Mouse (Mus musculus): ENCODE measurements at regions not wholly inside any gene's neighbourhood (a gene's known extent, or its start where the extent isn't known, plus 50 kb on each side); places are given as distances from the start of the nearest gene placed in this dataset.

GRCm38 (mm10) chr5:118380422-118381293 is 135.6 kb downstream of the 2410131K14Rik start:
- DNase-seq (ENCODE audit: low spot score): no peak

- DNase-seq (ENCODE audit: low spot score): no peak
Measured at GRCm38 (mm10) chr5:118381294-118381675, 136.3 kb downstream of the 2410131K14Rik start.

DNA sequence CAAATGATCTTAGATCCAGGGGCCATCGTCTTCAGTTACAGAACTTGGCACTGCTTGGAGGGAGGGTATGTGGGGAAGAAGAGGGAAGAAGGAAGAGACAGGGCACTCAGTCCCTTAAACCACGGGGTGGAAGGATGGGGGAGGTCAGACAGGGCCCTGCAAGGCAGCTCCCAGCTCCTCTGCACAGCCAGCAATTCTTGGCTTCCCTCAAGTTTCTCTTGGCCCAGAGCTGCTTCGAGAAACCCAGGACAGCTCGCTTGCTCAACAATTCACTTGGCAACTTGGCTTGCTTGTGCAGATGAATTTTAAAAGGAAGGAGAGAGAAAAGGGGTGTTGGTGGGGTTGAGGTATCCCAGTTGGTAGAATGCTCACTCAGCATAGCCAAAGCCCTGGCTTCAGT is 141.1 kb downstream of the 2410131K14Rik start:
- DNase-seq (ENCODE audit: low spot score): no peak

DNA sequence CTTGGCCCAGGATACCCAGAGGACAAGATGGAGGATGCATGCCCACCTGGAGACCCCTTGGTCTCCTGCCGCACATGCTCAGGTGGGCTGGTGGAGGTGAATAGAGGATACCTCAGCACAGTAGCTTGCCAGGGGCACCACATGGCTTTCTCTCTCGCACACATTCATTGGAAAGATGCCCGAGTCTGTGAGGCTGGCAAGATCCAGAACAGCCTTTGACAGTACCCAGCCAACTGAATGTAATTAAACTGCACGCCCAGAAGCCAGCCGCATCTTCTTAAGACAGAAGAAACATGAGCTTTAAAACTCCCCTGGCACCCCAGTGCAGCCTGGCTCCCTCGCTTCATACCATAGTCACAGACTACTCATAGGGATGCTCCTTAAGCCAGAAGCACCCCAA is 143.4 kb downstream of the 2410131K14Rik start:
- no peak for DNase-seq (ENCODE audit: low spot score)

DNA sequence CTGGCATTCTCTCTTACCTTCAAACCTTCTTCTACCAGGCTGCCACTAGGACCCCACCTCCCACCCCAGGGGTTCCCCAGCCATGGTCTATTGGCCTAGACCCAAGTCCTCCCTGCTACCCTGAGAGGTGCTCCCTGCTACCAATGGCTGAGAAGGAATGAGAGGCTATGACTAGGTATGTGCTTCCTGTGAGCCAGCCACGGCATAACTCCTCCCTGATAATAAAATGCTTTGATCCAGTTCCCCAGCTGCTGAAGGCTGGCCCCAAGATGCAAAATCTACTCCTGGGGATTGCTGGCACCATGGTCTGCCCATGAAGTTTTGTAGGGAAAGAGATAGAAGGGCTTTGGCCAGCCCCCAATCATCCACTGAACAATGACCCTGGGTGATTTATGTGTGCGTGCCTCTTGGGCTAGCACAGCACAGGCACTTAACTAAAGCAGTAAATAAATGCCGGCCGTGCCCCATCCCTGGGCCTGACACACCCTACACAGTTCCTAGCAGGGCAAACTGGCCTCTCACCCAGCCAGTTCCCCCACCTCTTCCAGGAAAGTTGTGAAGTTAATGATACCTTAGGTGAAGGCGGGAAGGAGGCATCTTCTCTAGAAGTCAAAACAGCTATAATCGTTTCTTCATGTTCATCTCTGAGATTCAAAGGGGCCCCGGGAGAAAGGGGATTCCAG is 145.8 kb downstream of the 2410131K14Rik start:
- no peak for DNase-seq (ENCODE audit: low spot score)

DNA sequence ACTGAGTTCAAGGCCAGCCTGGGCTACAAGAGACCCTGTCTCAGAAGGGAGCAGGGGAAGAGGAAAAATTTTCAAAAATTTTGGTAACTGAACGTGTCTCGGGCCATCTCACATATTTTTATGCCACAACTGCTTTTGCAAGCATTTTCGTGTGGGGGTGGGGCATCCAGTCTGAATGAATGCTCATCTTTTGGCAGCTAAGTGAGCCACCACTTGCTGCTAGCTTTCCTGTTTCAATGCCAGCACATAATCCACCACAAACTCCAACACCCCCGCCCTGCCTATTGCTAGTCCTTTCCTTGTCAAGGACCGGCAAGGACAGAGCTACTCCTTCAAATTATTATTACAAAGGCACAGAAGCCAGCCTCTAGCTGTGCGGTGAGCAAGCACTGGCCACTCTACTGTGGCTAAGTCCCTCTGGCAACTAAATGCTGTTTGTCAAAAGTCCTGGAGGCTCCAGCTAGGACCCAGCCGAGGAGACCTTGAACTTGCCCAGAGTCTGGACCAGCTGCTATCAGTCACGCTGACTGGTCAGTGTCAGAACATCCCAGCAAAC is 148.0 kb downstream of the 2410131K14Rik start:
- DNase-seq (ENCODE audit: low spot score): no peak

- DNase-seq (ENCODE audit: low spot score): no peak
Measured at GRCm38 (mm10) chr5:118394051-118394450, 149.0 kb downstream of the 2410131K14Rik start.

GRCm38 (mm10) chr5:118396004-118396725 is 151.1 kb downstream of the 2410131K14Rik start:
- DNase-seq (ENCODE audit: low spot score): no peak

- no peak for DNase-seq (ENCODE audit: low spot score)
Measured at GRCm38 (mm10) chr5:118400926-118401325, 155.9 kb downstream of the 2410131K14Rik start.

GRCm38 (mm10) chr5:118404398-118404797 is 156.1 kb upstream of the Med13l start:
- no peak for DNase-seq (ENCODE audit: low spot score)

- no peak for DNase-seq (ENCODE audit: low spot score)
Measured at GRCm38 (mm10) chr5:118405421-118405820, 155.1 kb upstream of the Med13l start.

DNA sequence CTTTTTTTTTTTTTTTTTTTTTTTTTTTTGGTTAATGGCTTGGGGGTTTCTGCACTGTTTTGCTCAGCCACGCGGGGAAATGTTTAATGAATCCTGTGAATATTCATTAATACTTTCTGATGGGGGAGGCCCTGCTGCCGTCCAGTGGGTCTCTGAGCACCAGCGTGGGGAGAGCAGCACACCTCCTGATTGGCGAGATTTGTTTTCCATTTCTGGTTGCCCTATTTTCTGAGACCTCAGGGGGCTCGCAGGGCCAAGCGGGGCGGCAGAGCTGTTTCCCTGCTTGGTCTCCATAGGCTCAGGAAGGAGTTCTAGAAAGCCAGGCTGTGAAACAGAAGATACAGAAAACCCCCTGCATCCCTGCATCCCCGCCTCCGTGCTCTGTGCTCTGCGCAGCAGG is 153.0 kb upstream of the Med13l start:
- no peak for DNase-seq (ENCODE audit: low spot score)

DNA sequence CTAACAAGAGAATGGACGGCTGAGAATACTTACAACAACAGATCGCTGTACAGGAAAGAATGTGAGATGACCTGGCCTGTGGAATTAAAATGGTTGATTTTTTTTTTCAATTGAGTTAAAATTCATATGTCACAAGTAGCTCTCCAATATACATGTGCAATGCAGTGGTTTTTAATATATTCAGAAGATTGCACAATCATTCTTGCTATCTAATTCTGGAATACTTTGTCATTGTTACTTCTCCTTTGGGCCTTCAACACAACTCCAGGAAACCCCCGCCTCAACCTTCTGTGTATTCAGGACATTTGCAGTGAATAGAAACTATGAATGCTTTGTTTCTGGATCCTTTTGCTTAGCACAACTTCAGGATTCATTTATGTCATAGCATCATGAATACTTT is 152.5 kb upstream of the Med13l start:
- no peak for DNase-seq (ENCODE audit: low spot score)

GRCm38 (mm10) chr5:118408826-118409225 is 151.7 kb upstream of the Med13l start:
- no peak for DNase-seq (ENCODE audit: low spot score)

- DNase-seq (ENCODE audit: low spot score): peak; percentile 71
Measured at GRCm38 (mm10) chr5:118413428-118414282, 146.8 kb upstream of the Med13l start.

DNA sequence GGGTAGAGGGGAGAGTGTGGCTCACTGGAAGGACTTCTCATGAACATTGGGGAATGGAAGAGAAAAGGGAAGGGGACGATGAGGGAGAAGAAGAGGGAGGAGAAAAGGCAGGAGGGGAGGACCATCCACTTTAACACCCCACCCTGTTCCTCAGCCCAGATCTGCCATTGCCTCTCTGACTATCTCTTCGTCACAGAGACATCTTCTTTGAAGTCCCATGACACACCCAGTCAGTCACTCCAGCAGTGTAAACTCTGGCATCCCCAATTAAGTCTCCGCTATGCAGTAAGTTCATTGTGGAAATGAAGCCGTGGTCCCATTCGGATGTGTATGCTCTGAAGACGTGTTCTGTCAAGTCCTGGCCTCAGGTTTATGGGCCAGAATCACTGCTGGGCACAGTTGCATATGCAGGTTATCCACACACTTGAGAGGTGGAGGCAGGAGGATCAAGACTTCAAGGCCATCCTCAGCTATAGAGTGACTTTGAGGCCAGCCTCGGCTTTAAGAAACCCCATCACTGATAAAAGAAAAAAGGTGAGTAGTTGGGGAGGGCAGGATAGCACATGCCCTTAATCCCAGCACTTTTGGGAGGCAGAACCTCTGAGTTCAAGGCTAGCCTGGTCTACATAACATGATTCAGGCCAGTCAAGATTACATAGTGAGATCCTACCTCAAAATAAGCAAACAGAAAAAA is 141.0 kb upstream of the Med13l start:
- no peak for DNase-seq (ENCODE audit: low spot score)

GRCm38 (mm10) chr5:118421884-118422821 is 138.3 kb upstream of the Med13l start:
- peak; percentile 63 for DNase-seq (ENCODE audit: low spot score)

GRCm38 (mm10) chr5:118424177-118424576 is 136.3 kb upstream of the Med13l start:
- no peak for DNase-seq (ENCODE audit: low spot score)

- no peak for DNase-seq (ENCODE audit: low spot score)
Measured at GRCm38 (mm10) chr5:118424764-118425568, 135.5 kb upstream of the Med13l start.
